Mouse (Mus musculus) C2C12 (cell line): ENCODE data around the gene Gpn2.

Source experiments
- CEBPB ChIP-seq: IDR thresholded peaks from one replicate; pipeline ENCODE4 v1.6.1; 2011; ENCODE audit warnings: low read depth, mild to moderate bottlenecking, control low read depth, moderate library complexity
- CTCF ChIP-seq: IDR thresholded peaks from one replicate; pipeline ENCODE4 v1.5.1; 2011; ENCODE audit not compliant: control insufficient read depth, insufficient read depth, insufficient read length
- MAX ChIP-seq: IDR thresholded peaks from one replicate; pipeline ENCODE4 v1.6.1; 2011; ENCODE audit warnings: mild to moderate bottlenecking, control low read depth
- USF1 ChIP-seq: IDR thresholded peaks from one replicate; pipeline ENCODE4 v1.6.1; 2011; ENCODE audit warnings: low read depth, mild to moderate bottlenecking, control low read depth, moderate library complexity

DNA sequence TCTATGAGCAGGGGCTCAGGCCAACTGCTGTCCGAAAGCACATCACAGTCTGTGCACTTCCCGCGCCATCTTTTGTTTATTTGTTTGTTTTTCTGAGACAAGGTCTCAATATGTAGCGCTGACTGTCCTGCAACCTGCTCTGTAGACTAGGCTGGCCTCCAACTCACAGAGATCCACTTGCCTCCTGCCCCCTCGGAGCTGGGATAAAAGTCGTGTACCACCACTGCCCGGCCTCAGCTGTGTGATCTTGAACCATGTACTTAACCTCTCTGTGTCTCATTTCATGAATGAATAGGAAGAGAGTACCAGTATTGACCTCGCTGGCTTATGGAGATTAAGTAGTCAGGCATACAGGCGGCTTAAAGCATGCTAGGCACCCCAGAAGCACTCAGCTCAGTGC lies 42.5 kb downstream of the Gpn2 start:
- TF ChIP-seq USF1 (no peak), CTCF (no peak), MAX (no peak), CEBPB (no peak)
